Mouse (Mus musculus) intestine, embryonic 16.5 days (tissue): Measurements from ENCODE around the gene Ddb2. TPM values are rescaled to one million over a fixed set of nuclear protein-coding genes. Genes with fewer than 3 reads are reported as not detected.
"Not testable (repeated sequence)": the region's sequence is repeated elsewhere in the genome, so short reads cannot be mapped to it uniquely, and the experiment has no call there.

ENCODE experiments used
- ATAC-seq: fragments of 200-750 bp; cut with Nextera tagmentation; 2 replicates; pipeline ENCODE4 v1.8.0; 2017; ENCODE audit warnings: moderate TSS enrichment, moderate library complexity
- H3K27ac ChIP-seq: fragments of 300-500 bp; sonication (generic); 2 replicates; pipeline ENCODE4 v1.5.1; 2014; ENCODE audit warnings: mild to moderate bottlenecking, low read length
- H3K27me3 ChIP-seq: fragments of 300-500 bp; sonication (generic); replicated peaks from 2 replicates; pipeline ENCODE4 v1.6.1; 2014; ENCODE audit warnings: low read length, control low read depth, mixed read lengths; ENCODE audit not compliant: control insufficient read depth, insufficient read depth
- H3K36me3 ChIP-seq: fragments of 300-500 bp; sonication (generic); 2 replicates; pipeline ENCODE4 v1.6.1; 2014; ENCODE audit warnings: low read length, control low read depth; ENCODE audit not compliant: control insufficient read depth, insufficient read depth
- H3K4me1 ChIP-seq: fragments of 300-500 bp; sonication (generic); 2 replicates; pipeline ENCODE4 v1.6.1; 2014; ENCODE audit warnings: low read length, control low read depth, mixed read lengths; ENCODE audit not compliant: control insufficient read depth, insufficient read depth
- H3K4me2 ChIP-seq: fragments of 300-500 bp; sonication (generic); 2 replicates; pipeline ENCODE4 v1.6.1; 2014; ENCODE audit warnings: low read depth, low read length, control low read depth
- H3K4me3 ChIP-seq: fragments of 300-500 bp; sonication (generic); 2 replicates; pipeline ENCODE4 v1.5.1; 2014; ENCODE audit warnings: mild to moderate bottlenecking, low read length
- H3K9ac ChIP-seq: fragments of 300-500 bp; sonication (generic); 2 replicates; pipeline ENCODE4 v1.6.1; 2014; ENCODE audit warnings: low read depth, low read length
- H3K9me3 ChIP-seq: fragments of 300-500 bp; sonication (generic); 2 replicates; pipeline ENCODE4 v1.6.1; 2016; ENCODE audit warnings: low read length, control low read depth; ENCODE audit not compliant: control insufficient read depth
- WGBS: fragments of 180-500 bp; shearing (Covaris S2); extraction: QIAGEN DNeasy Blood & Tissue Kit; methylation state at CpG from one replicate; pipeline ENCODE4 v1.1.7; 2014; 5-methylcytosine and 5-hydroxymethylcytosine counted together
- polyA plus RNA-seq: library from polyadenylated mRNA; unstranded; fragments of >200 nt; fragmentation: Nextera tagmentation; extraction: Ambion mirVana; gene quantifications from 2 replicates; pipeline ENCODE4 v1.2.1, GENCODE M21; 2015

Ddb2 gene
- polyA plus RNA-seq, 1 experiment from 2014 or later, result 15.2 TPM

GRCm38 (mm10) chr2:91237511-91238080, 814 bp upstream of the Ddb2 start:
- Histone ChIP-seq H3K27ac (peak overlapping the region; percentile 97), H3K4me2 (peak overlapping the region; percentile 56), H3K9ac (peak overlapping the region; percentile 69; the same call in 1 of the 2 replicates), H3K4me3 (peak overlapping the region; percentile 71)
- 21% methylated on average over 4 of the region's 4 CpGs for WGBS
- H3K9me3 ChIP-seq, H3K36me3 ChIP-seq, H3K27me3 ChIP-seq, H3K4me1 ChIP-seq: not testable (repeated sequence)
- ATAC-seq, result peak; percentile 61

GRCm38 (mm10) chr2:91229735-91230134, 7.0 kb downstream of the Ddb2 start:
- Histone ChIP-seq H3K4me1 (no peaks in the 10 kb centered on the region), H3K27ac (no peak overlapping the region), H3K9me3 (no peaks in the 10 kb centered on the region), H3K4me2 (no peak overlapping the region), H3K4me3 (no peak overlapping the region), H3K27me3 (no peaks in the 10 kb centered on the region), H3K36me3 (no peaks in the 10 kb centered on the region), H3K9ac (no peak overlapping the region)
- no peak for ATAC-seq
- 87% methylated on average over 2 of the region's 2 CpGs for WGBS

- H3K4me2 ChIP-seq, result no peak overlapping the region
- H3K9ac ChIP-seq, result no peak overlapping the region
- no peaks in the 10 kb centered on the region for H3K9me3 ChIP-seq
- no peaks in the 10 kb centered on the region for H3K36me3 ChIP-seq
- no peak overlapping the region for H3K4me3 ChIP-seq
- H3K27ac ChIP-seq, result no peak overlapping the region
- WGBS, result 92% methylated on average over 2 of the region's 2 CpGs
- no peak for ATAC-seq
- no peaks in the 10 kb centered on the region for H3K4me1 ChIP-seq
- no peaks in the 10 kb centered on the region for H3K27me3 ChIP-seq
Measured at GRCm38 (mm10) chr2:91223614-91224013, 13.2 kb downstream of the Ddb2 start.

GRCm38 (mm10) chr2:91220501-91220900, 16.3 kb downstream of the Ddb2 start:
- Histone ChIP-seq H3K9me3 (no peaks in the 10 kb centered on the region), H3K9ac (no peak overlapping the region), H3K36me3 (no peaks in the 10 kb centered on the region), H3K4me1 (no peaks in the 10 kb centered on the region), H3K27ac (no peak overlapping the region), H3K27me3 (no peaks in the 10 kb centered on the region), H3K4me3 (no peak overlapping the region), H3K4me2 (no peak overlapping the region)
- no peak for ATAC-seq
- WGBS, result 94% methylated on average over 3 of the region's 3 CpGs

- H3K27ac ChIP-seq, result no peak overlapping the region
- no peak overlapping the region for H3K4me2 ChIP-seq
- ATAC-seq, result no peak
- H3K9me3 ChIP-seq, result no peaks in the 10 kb centered on the region
- H3K27me3 ChIP-seq, result no peaks in the 10 kb centered on the region
- no peak overlapping the region for H3K9ac ChIP-seq
- no peaks in the 10 kb centered on the region for H3K4me1 ChIP-seq
- H3K4me3 ChIP-seq, result no peak overlapping the region
- H3K36me3 ChIP-seq, result 0 out of 2 replicates have a peak, but pooled peaks cover 3% of the 10 kb centered on the region
- WGBS, result 64% methylated on average over 4 of the region's 4 CpGs
Measured at GRCm38 (mm10) chr2:91217032-91217431, 19.8 kb downstream of the Ddb2 start.

GRCm38 (mm10) chr2:91213311-91213710, 23.5 kb downstream of the Ddb2 start:
- H3K27me3 ChIP-seq, result no peaks in the 10 kb centered on the region
- no peaks in the 10 kb centered on the region for H3K4me1 ChIP-seq
- ATAC-seq, result no peak
- H3K27ac ChIP-seq, result no peak overlapping the region
- H3K9ac ChIP-seq, result no peak overlapping the region
- peaks cover 5% of the 10 kb centered on the region; the same call in 1 of the 2 replicates for H3K36me3 ChIP-seq
- H3K4me3 ChIP-seq, result no peak overlapping the region
- H3K4me2 ChIP-seq, result no peak overlapping the region
- H3K9me3 ChIP-seq, result no peaks in the 10 kb centered on the region

GRCm38 (mm10) chr2:91206254-91206775, 30.5 kb downstream of the Ddb2 start:
- H3K4me3 ChIP-seq, result no peak overlapping the region
- H3K27me3 ChIP-seq, result no peaks in the 10 kb centered on the region
- H3K4me1 ChIP-seq, result peaks cover 13% of the 10 kb centered on the region
- H3K9ac ChIP-seq, result no peak overlapping the region
- H3K4me2 ChIP-seq, result no peak overlapping the region
- 92% methylated on average over 9 of the region's 9 CpGs for WGBS
- H3K36me3 ChIP-seq, result peaks cover 11% of the 10 kb centered on the region
- no peak for ATAC-seq
- no peaks in the 10 kb centered on the region for H3K9me3 ChIP-seq
- H3K27ac ChIP-seq, result no peak overlapping the region

GRCm38 (mm10) chr2:91202972-91203656, 33.7 kb downstream of the Ddb2 start:
- Histone ChIP-seq H3K9ac (peak overlapping the region; percentile 95), H3K4me3 (peak overlapping the region; percentile 90), H3K4me1 (peaks cover 13% of the 10 kb centered on the region), H3K9me3 (no peaks in the 10 kb centered on the region), H3K36me3 (peaks cover 9% of the 10 kb centered on the region), H3K27ac (peak overlapping the region; percentile 99), H3K4me2 (peak overlapping the region; percentile 68), H3K27me3 (no peaks in the 10 kb centered on the region)
- 10% methylated on average over 20 of the region's 20 CpGs for WGBS
- no peak for ATAC-seq

- peak within 1 kb of the TSS; percentile 74 for H3K4me2 ChIP-seq
- H3K4me1 ChIP-seq, result peaks cover 13% of the 10 kb centered on the region
- H3K27ac ChIP-seq, result peak within 1 kb of the TSS; percentile 99
- 2% methylated on average over 28 of the region's 28 CpGs for WGBS
- peak; percentile 95 for ATAC-seq
- no peaks in the 10 kb centered on the region for H3K27me3 ChIP-seq
- H3K9me3 ChIP-seq, result no peaks in the 10 kb centered on the region
- peak within 1 kb of the TSS; percentile 95 for H3K9ac ChIP-seq
- H3K36me3 ChIP-seq, result peaks cover 6% of the 10 kb centered on the region; the same call in 1 of the 2 replicates
- peak within 1 kb of the TSS; percentile 90 for H3K4me3 ChIP-seq
Measured at GRCm38 (mm10) chr2:91202222-91202971, 34.4 kb downstream of the Ddb2 start, which contains the start of the genes Nr1h3 and Acp2. Nr1h3 (minus strand) TSS chr2:91202834. Acp2 (plus strand) TSS chr2:91202885.
